Mouse (Mus musculus) erythroblast, embryonic 14.5 days (primary cell): ENCODE results near the gene Cycs.

Experiments used
- GATA1 ChIP-seq: IDR thresholded peaks from 2 replicates; pipeline ENCODE4 v1.6.1; 2012; ENCODE audit warnings: low read length, inconsistent platforms, mixed read lengths
- TAL1 ChIP-seq: IDR thresholded peaks from 3 replicates; pipeline ENCODE4 v1.6.1; 2012; ENCODE audit warnings: low read length, inconsistent platforms, mixed read lengths

DNA sequence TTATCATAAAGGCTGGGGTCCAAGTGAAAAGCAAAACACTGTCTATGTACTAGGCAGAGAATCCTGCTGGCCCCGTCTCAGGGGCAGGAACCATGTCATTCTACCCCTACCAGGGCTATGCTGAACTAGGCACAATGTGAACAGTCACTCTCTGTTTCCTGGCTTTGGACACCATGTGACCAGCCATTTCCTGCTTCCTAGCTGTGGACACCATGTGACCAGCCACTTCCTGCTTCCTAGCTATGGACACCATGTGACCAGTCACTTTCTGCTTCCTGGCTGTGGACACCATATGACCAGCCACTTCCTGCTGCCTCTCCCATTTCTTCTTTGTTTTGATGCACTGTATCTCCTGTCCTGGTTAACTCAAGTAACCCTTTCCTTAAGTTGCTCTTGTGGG lies 23.8 kb downstream of the Cycs start:
- no peak for TF ChIP-seq TAL1
- no peak for TF ChIP-seq GATA1
